Mouse (Mus musculus) adrenal gland, postnatal 4 days (tissue): ENCODE results near the gene Nme3. TPM values are rescaled to one million over a fixed set of nuclear protein-coding genes. Genes with fewer than 3 reads are reported as not detected.

Experiments used
- DNase-seq, 2 experiments: peaks; one replicate each; pipeline ENCODE4 v3.0.0; 2021 to 2022; ENCODE audit warnings: low spot score in 2 of 2, mixed read lengths in 2 of 2
- long read RNA-seq, 2 experiments: library from polyadenylated mRNA; stranded (forward); transcript quantifications; one replicate each; pipeline ENCODE4 v2.0.0; 2021
- total RNA-seq, 2 experiments: library from RNA; stranded (reverse); gene quantifications; 2 replicates each; pipeline ENCODE4 v1.2.3; 2021

Nme3 gene
- 10 to 100 TPM; 73.7 to 76.7 TPM for total RNA-seq
- long read RNA-seq, experiment 1, transcript Nme3-201 (5 exons, 715 nt) = major isoform, 24 of 28 reads
- long read RNA-seq, experiment 1, partial matches to known transcripts = 0 of 28 reads
- long read RNA-seq, experiment 1, other reads (novel, unspliced or antisense) = 0 of 28 reads
- long read RNA-seq, experiment 2, transcript Nme3-201 (5 exons, 715 nt) = major isoform, 20 of 24 reads
- long read RNA-seq, experiment 2, partial matches to known transcripts = 0 of 24 reads
- long read RNA-seq, experiment 2, other reads (novel, unspliced or antisense) = 0 of 24 reads

GRCm38 (mm10) chr17:24896241-24896992 is at the start of gene Nme3:
Gene Nme3, plus strand, starts transcription at chr17:24896500.
- peak; percentile 65 to 67 for DNase-seq

- DNase-seq = no peak
These were observed 48.9 kb upstream of the Nme3 start for GRCm38 (mm10) chr17:24847386-24847785.

GRCm38 (mm10) chr17:24848600-24849031 is 47.7 kb upstream of the Nme3 start:
- no peak for DNase-seq

GRCm38 (mm10) chr17:24849733-24850064 is 46.6 kb upstream of the Nme3 start:
- DNase-seq = no peak

- peak; percentile 75 to 88 for DNase-seq
These were observed 46.1 kb upstream of the Nme3 start, which contains the start of gene Fahd1 for GRCm38 (mm10) chr17:24850065-24850772. Gene Fahd1, minus strand, starts transcription at chr17:24850364.

- DNase-seq = no peak
These were observed 45.5 kb upstream of the Nme3 start for GRCm38 (mm10) chr17:24850773-24851127.

GRCm38 (mm10) chr17:24851381-24852125 is 44.7 kb upstream of the Nme3 start:
- DNase-seq = no peak

- DNase-seq = no peak
These were observed 40.3 kb upstream of the Nme3 start for GRCm38 (mm10) chr17:24855838-24856464.

- no peak for DNase-seq
These were observed 39.7 kb upstream of the Nme3 start for GRCm38 (mm10) chr17:24856589-24856988.

- no peak for DNase-seq
These were observed 38.3 kb upstream of the Nme3 start for GRCm38 (mm10) chr17:24857831-24858470.

- no peak for DNase-seq
These were observed 37.3 kb upstream of the Nme3 start for GRCm38 (mm10) chr17:24858967-24859366.

- DNase-seq = no peak
These were observed 36.2 kb upstream of the Nme3 start for GRCm38 (mm10) chr17:24860076-24860475.

GRCm38 (mm10) chr17:24861785-24862184 is 34.5 kb upstream of the Nme3 start:
- DNase-seq = no peak

- no peak for DNase-seq
These were observed 30.5 kb upstream of the Nme3 start, which contains the start of gene Igfals for GRCm38 (mm10) chr17:24865776-24866175. Gene Igfals, plus strand, starts transcription at chr17:24865997.

GRCm38 (mm10) chr17:24867914-24868313 is 28.4 kb upstream of the Nme3 start:
- no peak for DNase-seq

GRCm38 (mm10) chr17:24873695-24874404 is 22.4 kb upstream of the Nme3 start:
- no peak for DNase-seq

GRCm38 (mm10) chr17:24874405-24874745 is 21.9 kb upstream of the Nme3 start:
- DNase-seq = no peak

GRCm38 (mm10) chr17:24874989-24875388 is 21.3 kb upstream of the Nme3 start:
- DNase-seq = no peak

GRCm38 (mm10) chr17:24877336-24878116 is 18.8 kb upstream of the Nme3 start:
- DNase-seq = no peak
